Mouse (Mus musculus): ENCODE data around the gene Ttll7.

GRCm38 (mm10) chr3:146929011-146929410 is 76.8 kb downstream of the Ttll7 start:
- TF ChIP-seq POLR2A (IDR thresholded peaks at IDR 0.05; ENCODE audit: extremely low read depth, insufficient read depth, low read length) (no peak), CTCF (IDR thresholded peaks at IDR 0.05; ENCODE audit: low read depth, low read length) (no peak)
